Mouse (Mus musculus): Measurements from ENCODE around the gene Ppm1g. TPM values are rescaled to one million over a fixed set of nuclear protein-coding genes. Genes with fewer than 3 reads are reported as not detected.

Gene Ppm1g
- polyA plus RNA-seq, 1 experiment from 2014 or later, result 77.6 TPM

GRCm38 (mm10) chr5:31190201-31190600 is 30.3 kb downstream of the Ppm1g start:
- Histone ChIP-seq H3K27ac (ENCODE audit: low read length) (no peak overlapping the region), H3K4me1 (ENCODE audit: insufficient read depth, low read depth, low read length) (no peaks in the 10 kb centered on the region; the same call in 1 of the 2 replicates), H3K9ac (replicated peaks; ENCODE audit: low read depth) (no peak overlapping the region), H3K27me3 (replicated peaks; ENCODE audit: insufficient read depth, low read length) (no peaks in the 10 kb centered on the region), H3K4me2 (replicated peaks; ENCODE audit: low read depth, low read length) (no peak overlapping the region), H3K9me3 (ENCODE audit: low read length) (no peaks in the 10 kb centered on the region), H3K36me3 (ENCODE audit: insufficient read depth, low read length) (peaks cover 19% of the 10 kb centered on the region; the same call in 1 of the 2 replicates), H3K4me3 (ENCODE audit: low read depth, low read length) (no peak overlapping the region)
- no peak for DNase-seq (ENCODE audit: low spot score)
- no peak for ATAC-seq
- TF ChIP-seq EP300 (IDR thresholded peaks at IDR 0.05), result no peak
- no peak for TF ChIP-seq CTCF (IDR thresholded peaks at IDR 0.05)
- WGBS, result 89% methylated on average over 9 of the region's 9 CpGs

GRCm38 (mm10) chr5:31188223-31188840 is 32.2 kb downstream of the Ppm1g start:
- no peak for TF ChIP-seq EP300 (IDR thresholded peaks at IDR 0.05)
- TF ChIP-seq CTCF (IDR thresholded peaks at IDR 0.05), result peak; percentile 65
- Histone ChIP-seq H3K4me2 (replicated peaks; ENCODE audit: low read depth, low read length) (no peak overlapping the region), H3K9ac (replicated peaks; ENCODE audit: low read depth) (no peak overlapping the region), H3K36me3 (ENCODE audit: insufficient read depth, low read length) (peaks cover 19% of the 10 kb centered on the region; the same call in 1 of the 2 replicates), H3K9me3 (ENCODE audit: low read length) (no peaks in the 10 kb centered on the region), H3K27ac (ENCODE audit: low read length) (no peak overlapping the region), H3K4me1 (ENCODE audit: insufficient read depth, low read depth, low read length) (no peaks in the 10 kb centered on the region), H3K4me3 (ENCODE audit: low read depth, low read length) (no peak overlapping the region), H3K27me3 (replicated peaks; ENCODE audit: insufficient read depth, low read length) (no peaks in the 10 kb centered on the region)
- ATAC-seq (no peak), DNase-seq (ENCODE audit: low spot score) (peak; percentile 36)
- WGBS, result 64% methylated on average over 4 of the region's 4 CpGs

- H3K27me3 ChIP-seq (replicated peaks; ENCODE audit: insufficient read depth, low read length), result no peaks in the 10 kb centered on the region
- DNase-seq (ENCODE audit: low spot score) (no peak), ATAC-seq (no peak)
- H3K9ac ChIP-seq (replicated peaks; ENCODE audit: low read depth), result no peak overlapping the region
- H3K4me3 ChIP-seq (ENCODE audit: low read depth, low read length), result no peak overlapping the region
- WGBS, result 41% methylated on average over 4 of the region's 4 CpGs
- no peaks in the 10 kb centered on the region for H3K9me3 ChIP-seq (ENCODE audit: low read length)
- no peak overlapping the region for H3K27ac ChIP-seq (ENCODE audit: low read length)
- peaks cover 9% of the 10 kb centered on the region; the same call in 1 of the 2 replicates for H3K36me3 ChIP-seq (ENCODE audit: insufficient read depth, low read length)
- no peak overlapping the region for H3K4me2 ChIP-seq (replicated peaks; ENCODE audit: low read depth, low read length)
- H3K4me1 ChIP-seq (ENCODE audit: insufficient read depth, low read depth, low read length), result no peaks in the 10 kb centered on the region
- no peak for TF ChIP-seq EP300 (IDR thresholded peaks at IDR 0.05)
- TF ChIP-seq CTCF (IDR thresholded peaks at IDR 0.05), result no peak
These were observed 36.8 kb downstream of the Ppm1g start for GRCm38 (mm10) chr5:31183678-31184077.

GRCm38 (mm10) chr5:31181183-31181770 is 39.2 kb downstream of the Ppm1g start:
- ATAC-seq (no peak), DNase-seq (ENCODE audit: low spot score) (no peak)

GRCm38 (mm10) chr5:31179766-31180630 is 40.5 kb downstream of the Ppm1g start, which contains the start of the genes Gm29609 and Gtf3c2:
Gm29609 (minus strand) TSS chr5:31179911.
Gtf3c2 (minus strand) TSS chr5:31180144.
- TF ChIP-seq EP300 (IDR thresholded peaks at IDR 0.05), result peak; percentile 49
- TF ChIP-seq CTCF (IDR thresholded peaks at IDR 0.05), result peak; percentile 31; the same call in 1 of the 2 replicates
- DNase-seq (ENCODE audit: low spot score) (peak; percentile 98), ATAC-seq (peak; percentile 98)
- no peaks in the 10 kb centered on the region for H3K4me1 ChIP-seq (ENCODE audit: insufficient read depth, low read depth, low read length)
- H3K36me3 ChIP-seq (ENCODE audit: insufficient read depth, low read length), result no peaks in the 10 kb centered on the region
- H3K9me3 ChIP-seq (ENCODE audit: low read length), result no peaks in the 10 kb centered on the region
- no peaks in the 10 kb centered on the region for H3K27me3 ChIP-seq (replicated peaks; ENCODE audit: insufficient read depth, low read length)
- H3K4me2 ChIP-seq (replicated peaks; ENCODE audit: low read depth, low read length), result peak within 1 kb of the TSS; percentile 66
- under 1% methylated on average over 59 of the region's 59 CpGs for WGBS
- H3K9ac ChIP-seq (replicated peaks; ENCODE audit: low read depth), result peak within 1 kb of the TSS; percentile 71
- peak within 1 kb of the TSS; percentile 98 for H3K27ac ChIP-seq (ENCODE audit: low read length)
- peak within 1 kb of the TSS; percentile 80 for H3K4me3 ChIP-seq (ENCODE audit: low read depth, low read length)

More at GRCm38 (mm10) chr5:31181183-31181770, 39.2 kb downstream of the Ppm1g start:
- Histone ChIP-seq H3K27ac (ENCODE audit: low read length) (no peak overlapping the region), H3K27me3 (replicated peaks; ENCODE audit: insufficient read depth, low read length) (no peaks in the 10 kb centered on the region), H3K9ac (replicated peaks; ENCODE audit: low read depth) (no peak overlapping the region), H3K4me1 (ENCODE audit: insufficient read depth, low read depth, low read length) (no peaks in the 10 kb centered on the region), H3K4me3 (ENCODE audit: low read depth, low read length) (no peak overlapping the region), H3K36me3 (ENCODE audit: insufficient read depth, low read length) (no peaks in the 10 kb centered on the region), H3K4me2 (replicated peaks; ENCODE audit: low read depth, low read length) (no peak overlapping the region), H3K9me3 (ENCODE audit: low read length) (no peaks in the 10 kb centered on the region)
- TF ChIP-seq CTCF (IDR thresholded peaks at IDR 0.05) (no peak), EP300 (IDR thresholded peaks at IDR 0.05) (no peak)
- 92% methylated on average over 9 of the region's 9 CpGs for WGBS

- Histone ChIP-seq H3K27me3 (replicated peaks; ENCODE audit: insufficient read depth, low read length) (no peaks in the 10 kb centered on the region), H3K36me3 (ENCODE audit: insufficient read depth, low read length) (no peaks in the 10 kb centered on the region), H3K4me3 (ENCODE audit: low read depth, low read length) (peak overlapping the region; percentile 80), H3K4me2 (replicated peaks; ENCODE audit: low read depth, low read length) (peak overlapping the region; percentile 66), H3K9me3 (ENCODE audit: low read length) (no peaks in the 10 kb centered on the region), H3K4me1 (ENCODE audit: insufficient read depth, low read depth, low read length) (no peaks in the 10 kb centered on the region), H3K9ac (replicated peaks; ENCODE audit: low read depth) (peak overlapping the region; percentile 71), H3K27ac (ENCODE audit: low read length) (peak overlapping the region; percentile 98)
- WGBS, result under 1% methylated on average over 25 of the region's 25 CpGs
- DNase-seq (ENCODE audit: low spot score) (peak; percentile 43), ATAC-seq (peak; percentile 42)
- TF ChIP-seq EP300 (IDR thresholded peaks at IDR 0.05), result no peak
These were observed 41.2 kb downstream of the Ppm1g start for GRCm38 (mm10) chr5:31179301-31179765.
